Mouse (Mus musculus) bone marrow macrophage, adult 2 months (primary cell): ENCODE data around the gene Shisa6.

ENCODE experiments used
- CTCF ChIP-seq: IDR thresholded peaks from 2 replicates; pipeline ENCODE4 v1.5.1; 2012; ENCODE audit warnings: low read depth, mild to moderate bottlenecking, low read length, moderate library complexity
- POLR2A ChIP-seq: IDR thresholded peaks from 2 replicates; pipeline ENCODE4 v1.6.1; 2012; ENCODE audit warnings: mild to moderate bottlenecking, low read depth, low read length, borderline replicate concordance

- TF ChIP-seq CTCF (no peak), POLR2A (no peak)
These were observed 154.0 kb downstream of the Shisa6 start for GRCm38 (mm10) chr11:66371796-66372195.
